Mouse (Mus musculus): ENCODE measurements around the gene Btrc. TPM values are rescaled to one million over a fixed set of nuclear protein-coding genes. Genes with fewer than 3 reads are reported as not detected.

The Btrc gene
- total and polyA plus RNA-seq, 3 experiments, result 11.0 to 20.7 (median 14.0) TPM

DNA sequence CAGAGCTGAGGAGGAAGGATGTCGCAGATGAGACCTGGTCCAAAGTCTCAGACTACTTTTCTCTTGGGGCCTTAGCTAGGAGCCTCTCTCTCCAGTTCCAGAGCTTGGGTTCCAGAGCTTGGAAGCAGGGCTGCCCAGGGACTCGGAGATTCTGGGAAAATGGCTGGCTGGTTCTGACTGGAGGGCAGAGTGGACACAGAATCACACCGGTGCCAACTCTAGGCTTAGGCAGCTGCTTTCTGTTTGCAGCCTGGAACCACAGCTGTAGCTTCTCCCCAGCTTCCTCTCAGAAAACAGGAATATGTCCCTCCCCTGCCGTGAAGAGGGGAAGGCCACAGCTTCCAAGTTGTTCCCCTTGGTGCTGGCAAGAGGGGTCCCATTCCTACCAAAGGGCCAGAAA is 186.4 kb downstream of the Btrc start:
- Histone ChIP-seq H3K27me3 (replicated peaks) (peaks cover 11% of the 10 kb centered on the region), H3K27ac (ENCODE audit: insufficient read depth, low read depth) (no peak overlapping the region), H3K9ac (ENCODE audit: insufficient read depth, low read depth) (no peak overlapping the region), H3K4me1 (ENCODE audit: control insufficient read depth in 1 of 2, insufficient read depth in 2 of 2) (peaks cover 0 to 30% of the 10 kb centered on the region in 2 experiments; a peak in 2 of 4 replicates), H3K4me3 (replicated peaks in 1 of 3; ENCODE audit: low read depth in 2 of 3, low read length in 2 of 3, poor library complexity in 1 of 3) (no peak overlapping the region), H3K79me2 (replicated peaks; ENCODE audit: control insufficient read depth, extremely low read depth, insufficient read depth, poor library complexity, severe bottlenecking) (no peaks in the 10 kb centered on the region), H3K36me3 (replicated peaks in 1 of 2; ENCODE audit: control insufficient read depth in 1 of 2, insufficient read depth in 1 of 2, low read length in 1 of 2) (peaks cover 28 to 33% of the 10 kb centered on the region in 2 experiments), H3K9me3 (replicated peaks; ENCODE audit: low read length) (no peaks in the 10 kb centered on the region), H3K4me2 (ENCODE audit: insufficient read depth, low read depth, poor library complexity, severe bottlenecking) (no peak overlapping the region)
- in situ Hi-C loops (cut with MboI; ENCODE audit: low pct_ligation_motif_present, low pct_unique_long_range_greater_than_20kb, low sequenced_read_pairs), result loop anchor here (5.0 to 25.0 kb wide), 3 partner anchors 243 to 462 kb away; partner anchors contain the start of gene Hps6
- DNase-seq (ENCODE audit: extremely low read depth), result no peak
- TF ChIP-seq CHD1 (IDR thresholded peaks at IDR 0.05; ENCODE audit: low read depth, low read length), result no peak
- no peak for TF ChIP-seq MAX (IDR thresholded peaks at IDR 0.05; ENCODE audit: low read length)
- no peak for TF ChIP-seq TBP (conservative IDR thresholded peaks at IDR 0.05; ENCODE audit: low read depth, low read length)
- TF ChIP-seq ZKSCAN1 (IDR thresholded peaks at IDR 0.05; ENCODE audit: borderline replicate concordance, low read depth, low read length), result no peak
- TF ChIP-seq USF2 (conservative IDR thresholded peaks at IDR 0.05; ENCODE audit: low read depth, low read length), result no peak
- TF ChIP-seq CTCF (conservative IDR thresholded peaks at IDR 0.05 in 1 of 2, IDR thresholded peaks at IDR 0.05 in 1 of 2; ENCODE audit: low read depth in 2 of 2, low read length in 2 of 2), result no peak
- no peak for TF ChIP-seq ELF1 (IDR thresholded peaks at IDR 0.05; ENCODE audit: low read depth, low read length)
- no peak for TF ChIP-seq GABPA (IDR thresholded peaks at IDR 0.05; ENCODE audit: insufficient replicate concordance, low read depth, low read length)
- TF ChIP-seq KAT2A (IDR thresholded peaks at IDR 0.05; ENCODE audit: insufficient replicate concordance, low read length), result no peak
- dilution Hi-C loops (cut with MboI; ENCODE audit: extremely low pct_ligation_motif_present, extremely low pct_unique_long_range_greater_than_20kb, low sequenced_read_pairs), result no loop called here

DNA sequence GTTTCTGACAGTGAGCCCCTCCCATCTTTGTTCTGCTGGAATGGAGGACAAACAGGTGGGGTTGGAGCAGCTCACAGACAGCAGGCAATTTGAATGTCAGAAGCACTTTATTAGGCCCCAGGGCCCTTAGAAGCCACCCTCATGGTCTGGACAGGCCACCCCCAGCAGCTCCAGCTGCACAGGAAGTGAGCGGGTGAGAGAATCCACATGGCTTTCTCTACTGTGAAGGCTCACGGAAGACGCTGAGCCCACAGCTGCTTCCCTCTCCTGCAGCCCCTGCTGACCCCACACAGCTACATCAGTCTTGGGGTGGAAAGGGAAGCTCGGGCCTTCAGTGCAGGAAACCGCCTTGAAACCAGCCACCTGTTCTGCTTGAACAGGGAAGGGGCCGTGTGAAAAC is 188.7 kb downstream of the Btrc start:
- no peak overlapping the region for H3K4me2 ChIP-seq (ENCODE audit: insufficient read depth, low read depth, poor library complexity, severe bottlenecking)
- no peaks in the 10 kb centered on the region for H3K9me3 ChIP-seq (replicated peaks; ENCODE audit: low read length)
- dilution Hi-C loops (cut with MboI; ENCODE audit: extremely low pct_ligation_motif_present, extremely low pct_unique_long_range_greater_than_20kb, low sequenced_read_pairs) (no loop called here), in situ Hi-C loops (cut with MboI; ENCODE audit: low pct_ligation_motif_present, low pct_unique_long_range_greater_than_20kb, low sequenced_read_pairs) (loop anchor here (25.0 kb wide), 1 partner anchor 460 kb away; the partner anchor contains the start of gene Hps6)
- H3K36me3 ChIP-seq (replicated peaks in 1 of 2; ENCODE audit: control insufficient read depth in 1 of 2, insufficient read depth in 1 of 2, low read length in 1 of 2), result peaks cover 45 to 55% of the 10 kb centered on the region in 2 experiments
- no peaks in the 10 kb centered on the region for H3K79me2 ChIP-seq (replicated peaks; ENCODE audit: control insufficient read depth, extremely low read depth, insufficient read depth, poor library complexity, severe bottlenecking)
- H3K27ac ChIP-seq (ENCODE audit: insufficient read depth, low read depth), result no peak overlapping the region
- H3K4me3 ChIP-seq (replicated peaks in 1 of 3; ENCODE audit: low read depth in 2 of 3, low read length in 2 of 3, poor library complexity in 1 of 3), result no peak overlapping the region
- no peaks in the 10 kb centered on the region for H3K27me3 ChIP-seq (replicated peaks)
- no peak overlapping the region for H3K9ac ChIP-seq (ENCODE audit: insufficient read depth, low read depth)
- DNase-seq (ENCODE audit: extremely low read depth), result peak; percentile 32
- peaks cover 3 to 20% of the 10 kb centered on the region in 2 experiments; a peak in 3 of 4 replicates for H3K4me1 ChIP-seq (ENCODE audit: control insufficient read depth in 1 of 2, insufficient read depth in 2 of 2)
- TF ChIP-seq ZC3H11A (IDR thresholded peaks at IDR 0.05; ENCODE audit: low read depth, low read length) (no peak), IRF4 (IDR thresholded peaks at IDR 0.05; ENCODE audit: low read depth, low read length) (no peak), MAZ (IDR thresholded peaks at IDR 0.05; ENCODE audit: low read depth, low read length) (no peak), USF1 (IDR thresholded peaks at IDR 0.05; ENCODE audit: low read depth, low read length) (no peak), POLR2AphosphoS2 (IDR thresholded peaks at IDR 0.05; ENCODE audit: low read depth, low read length) (no peak), CHD1 (IDR thresholded peaks at IDR 0.05; ENCODE audit: low read depth, low read length) (no peak), KAT2A (IDR thresholded peaks at IDR 0.05; ENCODE audit: insufficient replicate concordance, low read length) (no peak), ZNF384 (IDR thresholded peaks at IDR 0.05; ENCODE audit: low read depth, low read length) (no peak), SIN3A (IDR thresholded peaks at IDR 0.05; ENCODE audit: low read length) (no peak), MAFK (IDR thresholded peaks at IDR 0.05; ENCODE audit: insufficient replicate concordance, low read length) (no peak), POLR2A (IDR thresholded peaks at IDR 0.05; ENCODE audit: low read depth, low read length) (no peak), ETS1 (conservative IDR thresholded peaks at IDR 0.05; ENCODE audit: low read depth, low read length) (no peak), USF2 (conservative IDR thresholded peaks at IDR 0.05; ENCODE audit: low read depth, low read length) (no peak), E2F4 (IDR thresholded peaks at IDR 0.05; ENCODE audit: insufficient replicate concordance, low read depth, low read length) (no peak), JUND (conservative IDR thresholded peaks at IDR 0.05; ENCODE audit: low read depth, low read length) (no peak), SMC3 (IDR thresholded peaks at IDR 0.05; ENCODE audit: low read depth, low read length) (no peak), UBTF (IDR thresholded peaks at IDR 0.05; ENCODE audit: low read depth, low read length) (no peak), TBP (conservative IDR thresholded peaks at IDR 0.05; ENCODE audit: low read depth, low read length) (no peak)

Data from CH12.LX (cell line).